Mouse (Mus musculus) brain, adult 2 months (tissue): ENCODE data around the gene Gm20721.
A peak's percentile ranks its signal among the peaks of the same experiment; 100 is the strongest.
"Not testable (repeated sequence)": the region's sequence is repeated elsewhere in the genome, so short reads cannot be mapped to it uniquely, and the experiment has no call there.

Experiments
- DNase-seq: peaks from one replicate; pipeline ENCODE4 v3.0.0; 2011; ENCODE audit warnings: low read depth, low spot score

Gene Gm20721

DNA sequence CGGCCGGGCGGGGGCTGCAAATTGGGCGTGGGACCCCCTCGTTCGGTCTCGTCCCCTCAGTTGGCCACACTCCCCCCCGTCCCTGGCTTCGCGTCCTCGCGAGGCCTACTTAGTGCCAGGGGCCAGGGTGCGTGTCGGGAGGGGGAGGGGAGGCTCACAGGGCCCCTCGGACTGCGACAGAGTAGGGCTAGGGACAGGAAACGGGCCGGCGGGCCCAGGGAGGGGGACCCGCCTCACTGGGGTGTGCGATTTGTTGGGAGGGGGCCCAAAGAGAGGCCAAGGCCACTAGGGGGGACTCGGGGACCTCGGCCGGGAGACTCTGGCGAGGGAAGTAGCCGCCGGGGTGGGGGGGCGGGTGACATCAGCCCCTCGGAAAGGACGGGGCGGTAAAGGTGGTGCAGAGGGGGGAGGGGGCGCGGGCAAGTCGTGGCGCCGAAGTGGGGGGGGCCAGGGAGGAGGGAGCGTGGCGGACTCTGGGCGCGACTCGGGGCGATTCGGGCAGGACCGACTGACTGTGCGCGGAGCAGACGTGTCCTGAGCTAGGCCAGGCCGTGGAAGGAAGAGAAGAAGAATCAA, 15.8 kb downstream of the Gm20721 start:
- DNase-seq: peak; percentile 69

DNA sequence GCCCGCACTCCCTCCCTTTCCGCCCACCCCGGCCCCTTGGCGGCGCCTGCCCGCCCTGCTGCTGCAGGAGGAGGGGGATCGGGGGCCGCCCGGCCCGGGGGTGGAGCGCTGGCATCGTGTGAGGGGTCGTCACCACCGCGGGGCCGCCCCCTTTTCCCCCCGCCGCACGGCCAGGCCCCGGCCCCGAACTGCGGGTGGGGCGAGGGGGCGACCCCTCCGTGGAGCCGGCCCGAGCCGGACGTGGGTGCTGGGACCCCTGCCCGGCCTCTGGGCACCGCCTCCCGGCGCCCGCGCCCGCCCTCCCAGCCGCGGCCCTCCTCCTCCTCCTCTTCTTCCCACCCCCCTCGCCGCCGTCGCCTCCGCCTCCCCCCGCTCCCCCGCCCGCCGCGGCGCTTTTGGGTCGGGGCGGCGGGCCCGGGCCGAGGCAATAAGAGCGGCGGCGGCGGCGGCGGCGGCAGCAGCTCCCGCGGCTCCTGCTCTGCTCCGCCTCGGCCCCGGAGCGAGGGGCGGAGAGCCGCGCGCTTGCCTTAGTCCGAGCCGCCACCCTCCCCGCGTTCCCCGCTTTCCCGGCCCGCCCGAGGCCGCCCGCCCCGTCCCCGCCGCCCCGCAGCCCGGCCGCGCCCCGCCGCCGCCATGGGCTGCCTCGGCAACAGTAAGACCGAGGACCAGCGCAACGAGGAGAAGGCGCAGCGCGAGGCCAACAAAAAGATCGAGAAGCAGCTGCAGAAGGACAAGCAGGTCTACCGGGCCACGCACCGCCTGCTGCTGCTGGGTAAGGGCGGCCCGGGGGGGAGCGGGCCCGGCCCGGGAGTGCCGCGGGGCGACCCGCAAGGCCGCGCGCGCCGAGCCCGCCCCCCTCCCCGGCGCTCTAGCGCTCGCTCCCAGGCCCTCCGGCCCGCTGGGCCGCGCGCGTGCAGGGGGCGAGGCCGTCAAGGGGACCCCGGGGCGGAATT, 16.6 kb downstream of the Gm20721 start:
- DNase-seq: peak; percentile 86

DNA sequence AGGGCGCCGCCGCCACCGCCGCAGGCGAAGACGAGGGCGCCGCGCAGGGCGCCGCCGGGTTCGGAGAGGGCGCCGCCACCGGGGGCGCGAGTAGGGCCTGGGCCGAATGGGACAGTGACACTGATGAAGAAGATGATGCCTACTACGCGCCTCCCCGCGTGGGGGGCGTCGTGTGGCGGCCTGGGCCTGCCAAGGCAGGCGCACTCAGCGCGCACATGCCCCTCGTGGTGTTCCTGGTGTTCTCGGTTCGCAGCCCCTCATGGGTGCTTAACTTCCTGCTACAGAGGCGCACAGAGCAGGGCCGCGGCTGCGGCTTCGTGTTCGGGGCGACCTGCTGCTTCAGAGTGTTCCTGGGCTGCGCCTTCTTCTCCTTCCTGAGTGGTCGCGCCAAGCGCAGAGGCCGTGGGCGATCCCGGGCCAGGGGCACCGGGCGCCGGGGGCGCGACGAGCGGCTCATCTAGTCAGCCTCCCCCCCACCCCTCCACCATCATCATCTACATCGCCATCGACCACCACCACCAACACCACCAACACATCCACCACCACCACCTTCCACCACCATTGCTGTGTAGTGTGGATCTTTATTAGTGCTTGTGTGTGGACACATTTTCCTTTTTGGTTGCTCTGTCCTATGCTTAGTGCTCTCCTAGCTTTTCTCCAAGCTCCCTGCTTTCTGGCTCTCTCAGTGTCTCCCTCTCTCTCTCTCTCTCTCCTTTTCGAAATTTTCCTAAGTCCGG, 17.4 kb downstream of the Gm20721 start:
- DNase-seq: no peak

DNA sequence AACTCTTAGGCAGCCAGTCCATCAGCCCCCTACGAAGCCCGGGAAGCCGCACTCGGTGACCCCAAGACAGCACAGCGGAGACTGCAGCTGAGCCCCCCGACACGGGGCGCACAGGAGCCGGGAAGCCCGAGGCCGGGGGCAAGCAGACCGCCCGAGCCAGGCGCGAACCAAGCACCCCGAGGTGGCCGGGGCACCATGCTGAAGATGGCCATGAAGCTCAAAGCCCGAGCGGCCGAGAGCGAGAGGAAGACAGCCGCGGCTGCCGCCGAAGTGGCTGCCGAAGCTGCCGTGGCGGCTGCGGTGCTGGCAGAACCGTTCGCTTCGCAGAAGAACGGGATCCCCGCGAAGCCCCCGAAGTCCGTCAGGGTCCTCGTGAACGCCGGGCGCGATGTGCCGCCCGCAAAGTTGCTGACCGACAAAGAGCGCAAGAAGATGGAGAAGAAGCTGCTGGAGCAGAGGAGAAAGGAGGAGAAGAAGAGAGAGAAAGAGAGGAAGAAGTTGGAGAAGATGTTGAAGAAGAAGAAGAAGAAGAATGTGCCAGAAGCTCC, 18.1 kb downstream of the Gm20721 start:
- DNase-seq: no peak

DNA sequence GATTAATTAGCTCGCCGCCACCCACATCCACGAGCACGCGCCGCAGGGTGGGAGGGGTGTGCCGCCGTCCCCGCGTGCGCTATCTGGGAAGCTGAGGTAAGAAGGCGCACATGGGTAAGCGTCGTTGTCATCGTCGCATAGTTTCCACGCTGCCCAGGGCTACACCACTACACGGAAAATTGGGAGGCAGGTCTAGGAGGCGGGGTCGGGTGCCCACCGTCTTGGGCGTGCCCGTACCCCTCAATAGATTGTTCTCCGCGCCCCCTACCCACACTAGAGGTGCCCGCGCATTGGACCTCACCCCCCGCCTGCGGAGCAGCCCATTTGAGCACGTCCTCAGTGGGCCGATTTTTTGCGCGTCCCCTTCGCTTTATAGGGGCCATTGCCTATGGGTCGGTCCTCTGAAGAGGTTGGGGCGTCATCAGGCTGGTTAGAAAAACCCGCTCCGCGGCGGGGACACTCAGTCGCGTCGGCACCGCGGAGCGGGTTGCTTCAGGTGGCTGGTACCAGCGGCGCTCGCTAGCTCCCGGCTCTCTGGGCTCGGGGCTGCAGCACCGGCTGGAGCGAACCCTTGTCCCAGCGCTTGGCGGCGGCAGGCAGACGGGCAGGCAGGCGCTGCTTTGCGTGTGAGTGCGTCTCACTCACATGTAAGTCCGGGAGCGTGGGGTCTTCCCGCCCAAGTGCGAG, 19.1 kb downstream of the Gm20721 start:
- DNase-seq: peak; percentile 96

DNA sequence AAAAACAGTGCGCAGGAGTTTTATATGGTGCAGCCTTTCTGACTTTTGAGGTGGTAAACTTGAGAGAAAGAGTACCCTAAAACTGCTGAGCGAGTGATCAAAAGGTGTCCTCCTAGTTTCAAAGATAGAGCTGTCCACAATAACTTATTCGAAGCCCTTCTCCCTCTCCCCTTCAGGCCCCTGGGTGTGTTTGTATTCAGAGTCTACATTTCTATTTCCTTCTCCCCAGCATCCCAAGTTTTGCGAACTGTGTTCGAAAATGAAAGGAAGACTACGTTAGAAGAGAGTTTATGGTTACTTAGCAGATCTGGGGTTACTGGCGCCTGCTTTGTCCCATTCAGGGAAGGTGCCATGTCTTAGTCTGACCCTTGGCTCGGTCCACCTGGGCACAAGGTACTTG, 20.0 kb downstream of the Gm20721 start:
- DNase-seq: no peak

DNA sequence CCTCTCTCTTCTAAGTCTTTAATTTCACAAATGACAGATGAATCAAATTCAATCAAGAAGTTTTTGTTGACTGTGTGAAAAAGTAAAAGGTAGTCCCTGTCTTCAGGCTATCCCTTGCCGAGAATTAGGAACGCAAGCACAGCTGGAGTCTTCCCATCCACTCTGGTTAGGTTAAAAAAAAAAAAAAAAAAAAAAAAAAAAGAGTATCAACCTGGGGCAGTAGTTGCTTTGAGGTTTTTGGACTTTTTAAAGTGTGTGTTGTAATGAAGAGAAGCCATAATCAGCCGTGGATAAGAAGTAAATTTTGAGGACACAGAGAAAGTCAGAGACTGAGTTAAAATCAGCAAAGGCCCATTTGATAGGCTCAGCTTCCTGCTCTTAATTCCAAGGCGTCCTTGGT, 20.5 kb downstream of the Gm20721 start:
- no peak for DNase-seq

DNA sequence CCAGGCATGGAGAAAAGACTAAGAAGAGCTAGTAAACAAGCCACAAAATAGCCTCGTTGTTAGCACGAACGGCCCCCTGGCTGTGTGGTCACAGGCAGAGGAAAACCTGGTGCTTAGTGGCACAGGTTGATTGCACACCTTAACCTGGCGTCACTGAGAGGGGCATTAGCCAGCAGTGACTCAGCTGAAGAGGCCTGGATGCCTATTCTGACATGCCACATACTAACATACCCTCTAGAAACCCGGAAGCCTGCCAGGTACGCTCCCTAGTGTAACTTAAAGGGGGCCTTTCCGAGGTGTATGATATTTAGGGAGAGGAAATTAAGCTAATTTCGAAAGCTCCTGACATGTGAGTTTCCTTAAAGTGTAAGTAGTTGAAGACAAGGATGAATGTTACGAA, 29.9 kb downstream of the Gm20721 start:
- DNase-seq: no peak

DNA sequence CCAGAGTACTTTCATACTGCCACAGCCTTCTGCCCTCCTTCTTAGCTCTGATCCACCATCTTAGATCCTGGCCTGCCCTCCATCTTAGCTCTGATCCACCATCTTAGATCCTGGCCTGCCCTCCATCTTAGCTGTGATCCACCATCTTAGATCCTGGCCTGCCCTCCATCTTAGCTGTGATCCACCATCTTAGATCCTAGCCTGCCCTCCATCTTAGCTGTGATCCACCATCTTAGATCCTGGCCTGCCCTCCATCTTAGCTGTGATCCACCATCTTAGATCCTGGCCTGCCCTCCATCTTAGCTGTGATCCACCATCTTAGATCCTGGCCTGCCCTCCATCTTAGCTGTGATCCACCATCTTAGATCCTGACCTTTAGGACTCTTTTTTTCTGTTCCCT, 31.1 kb downstream of the Gm20721 start:
- DNase-seq: not testable (repeated sequence)

DNA sequence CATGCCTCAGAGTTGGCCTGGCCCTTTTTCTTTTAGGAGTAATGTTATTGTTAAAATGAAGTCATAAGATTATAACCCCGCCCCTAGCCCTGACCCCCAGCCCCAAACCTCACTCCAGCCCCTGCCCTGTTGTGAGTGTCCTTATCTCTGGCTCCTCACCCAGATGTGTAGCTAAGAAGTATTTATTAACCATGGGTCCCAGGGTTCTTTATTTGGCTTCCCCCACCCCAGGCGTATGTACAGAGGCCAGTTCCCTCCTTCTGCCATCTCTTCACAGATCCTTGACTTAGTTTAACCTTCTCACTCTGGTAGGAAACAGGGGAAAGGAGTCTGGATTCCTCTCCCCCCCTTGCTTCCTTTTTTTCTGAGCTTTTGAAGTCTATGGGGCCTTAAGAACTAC, 33.9 kb downstream of the Gm20721 start:
- DNase-seq: no peak

DNA sequence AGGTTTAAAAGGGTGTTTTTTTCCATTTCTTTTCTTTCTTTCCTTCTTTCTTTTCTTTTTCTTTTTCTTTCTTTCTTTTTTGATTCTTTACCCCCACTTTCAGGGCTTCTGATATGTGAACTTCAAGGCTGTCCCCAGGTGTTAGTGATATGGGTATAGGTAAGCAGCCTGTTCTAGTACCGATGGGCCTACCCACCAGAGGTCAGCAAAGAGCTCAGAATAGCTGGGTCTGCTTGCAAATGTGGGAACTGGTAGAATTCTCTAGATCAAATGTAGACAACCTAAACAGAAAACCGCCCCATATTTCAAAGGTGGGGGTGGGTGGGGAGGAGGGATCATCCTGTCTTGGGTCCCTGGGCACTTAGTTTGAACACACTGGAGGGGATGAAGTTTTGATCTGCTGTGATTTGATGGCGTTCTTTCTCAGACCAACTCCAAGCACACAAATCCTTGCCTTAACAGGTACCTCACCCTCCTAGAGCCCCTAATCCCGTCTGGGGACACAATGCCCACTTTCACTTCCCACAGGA, 34.3 kb downstream of the Gm20721 start:
- DNase-seq: peak; percentile 88

DNA sequence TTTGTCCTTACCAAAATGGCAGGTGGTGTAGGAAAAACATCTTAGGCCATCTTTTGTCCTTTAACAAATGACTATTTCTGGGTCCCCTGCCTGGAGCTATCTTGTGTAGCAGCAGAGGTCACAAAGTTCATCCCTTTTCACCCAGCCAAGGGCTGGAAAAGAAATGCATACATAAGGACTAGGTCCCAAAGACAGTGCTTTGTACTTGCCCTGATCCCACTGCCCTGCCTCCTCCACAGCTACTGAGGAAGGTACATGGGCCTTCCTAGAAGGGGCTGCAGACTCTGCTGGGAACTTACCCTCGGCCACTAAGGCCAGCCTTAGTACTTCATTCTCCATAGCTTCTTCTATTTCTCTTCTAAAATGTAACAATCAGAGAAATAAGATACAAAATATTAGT, 34.9 kb downstream of the Gm20721 start:
- DNase-seq: no peak

DNA sequence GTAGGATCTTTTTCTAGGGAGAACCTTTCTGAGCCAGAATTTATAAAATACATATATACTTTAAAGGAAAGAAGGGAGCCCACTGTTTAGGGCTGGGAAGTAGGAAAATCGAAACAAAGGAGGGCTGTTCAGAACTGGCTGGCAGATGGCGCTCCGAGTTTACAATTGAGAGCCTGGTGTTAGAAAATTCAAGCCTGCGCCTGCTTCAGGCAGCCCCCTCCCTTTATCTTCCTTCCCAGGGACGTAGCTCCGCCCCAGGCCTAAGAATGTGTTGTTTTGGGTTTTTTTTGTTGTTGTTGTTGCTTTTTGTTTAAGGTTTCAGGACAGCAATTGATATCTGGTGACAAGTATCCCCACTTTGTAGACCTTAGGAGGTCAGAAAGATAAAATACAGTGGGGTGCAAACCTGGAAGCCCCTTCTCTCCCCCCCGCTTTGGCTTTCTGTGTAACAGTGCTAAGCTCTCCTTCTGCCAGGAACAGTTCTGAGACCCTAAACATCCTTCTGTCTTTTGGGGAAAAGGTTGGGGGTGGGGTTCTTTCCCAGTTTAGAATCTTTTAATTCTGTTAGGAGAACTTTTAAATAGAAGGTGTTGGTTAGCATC, 35.5 kb downstream of the Gm20721 start:
- DNase-seq: peak; percentile 67

DNA sequence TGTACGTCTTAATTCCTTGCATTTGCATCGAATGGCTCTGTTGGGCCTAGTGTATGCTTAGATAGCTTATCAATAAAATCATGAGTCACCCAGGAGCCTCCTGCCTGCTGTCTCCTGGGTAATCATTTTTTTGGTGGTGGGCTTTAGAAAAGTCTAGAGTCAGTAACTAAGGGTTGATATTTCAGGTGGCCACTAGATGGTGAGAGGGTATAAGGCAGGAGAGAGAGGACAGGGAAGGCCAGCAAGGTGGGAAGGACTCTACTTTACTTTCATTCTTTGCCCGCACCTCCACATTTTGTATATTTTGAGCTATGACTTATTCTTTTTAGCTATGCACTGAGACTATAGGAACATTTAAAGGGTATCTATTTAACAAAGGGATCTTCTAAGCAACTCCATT, 38.6 kb downstream of the Gm20721 start:
- DNase-seq: no peak

DNA sequence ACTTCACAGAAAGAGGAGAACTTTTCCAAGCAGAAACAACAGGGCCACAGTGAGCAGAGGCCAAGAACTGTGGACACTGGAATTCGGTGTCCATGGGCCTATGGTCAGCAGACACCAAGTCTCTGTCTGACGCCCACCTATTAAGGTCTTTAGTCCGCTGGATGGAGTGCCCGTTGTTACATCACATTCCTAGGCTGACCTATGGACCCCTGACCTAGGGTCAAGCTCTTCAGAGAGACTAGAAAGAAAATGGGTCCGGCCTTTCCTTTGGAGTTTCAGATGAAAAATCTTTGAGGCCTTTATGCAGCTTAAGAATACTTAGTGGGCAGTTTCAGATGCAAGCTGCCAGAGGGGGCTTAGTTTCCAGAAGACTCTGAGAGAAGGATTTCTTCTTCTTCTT, 40.9 kb downstream of the Gm20721 start:
- no peak for DNase-seq

DNA sequence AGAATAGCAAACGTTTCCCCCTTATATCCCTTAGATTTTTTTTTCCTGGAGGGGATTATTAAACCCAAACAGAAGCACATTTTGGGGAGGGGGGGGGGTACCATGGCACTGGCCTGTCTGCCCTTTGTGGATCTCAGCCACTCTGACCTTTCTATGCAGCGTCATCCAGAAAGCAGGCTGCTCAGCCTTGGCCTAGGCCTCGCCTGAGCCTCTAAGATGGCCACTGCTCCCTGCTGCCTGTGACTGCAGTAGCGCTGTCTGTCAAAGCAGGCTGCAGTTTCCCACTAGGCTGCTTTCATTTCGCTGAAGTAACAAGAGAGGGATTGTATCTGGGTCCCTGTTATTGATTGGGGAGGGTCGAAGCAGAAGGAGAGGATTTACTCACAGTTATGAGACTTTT, 44.0 kb downstream of the Gm20721 start:
- DNase-seq: no peak

DNA sequence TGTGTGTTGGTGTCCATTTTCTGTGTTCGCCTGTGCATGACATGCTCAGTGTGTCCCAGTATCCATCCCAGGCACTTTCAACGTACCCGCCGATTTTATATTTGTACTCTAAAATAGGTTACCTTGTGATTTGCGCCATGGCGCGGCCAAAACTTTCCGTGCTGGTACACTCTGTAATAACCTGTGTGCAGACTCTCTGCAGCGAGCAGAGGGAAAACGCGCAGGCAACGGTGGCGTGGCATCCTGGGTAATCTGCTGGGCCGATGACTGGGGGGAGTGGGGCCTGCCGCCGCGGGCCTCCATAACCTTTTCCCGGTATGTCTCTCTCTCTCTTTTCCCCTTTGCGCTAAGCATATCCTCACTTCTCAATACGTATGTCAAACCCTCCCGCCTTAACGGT, 45.8 kb downstream of the Gm20721 start:
- DNase-seq: no peak

DNA sequence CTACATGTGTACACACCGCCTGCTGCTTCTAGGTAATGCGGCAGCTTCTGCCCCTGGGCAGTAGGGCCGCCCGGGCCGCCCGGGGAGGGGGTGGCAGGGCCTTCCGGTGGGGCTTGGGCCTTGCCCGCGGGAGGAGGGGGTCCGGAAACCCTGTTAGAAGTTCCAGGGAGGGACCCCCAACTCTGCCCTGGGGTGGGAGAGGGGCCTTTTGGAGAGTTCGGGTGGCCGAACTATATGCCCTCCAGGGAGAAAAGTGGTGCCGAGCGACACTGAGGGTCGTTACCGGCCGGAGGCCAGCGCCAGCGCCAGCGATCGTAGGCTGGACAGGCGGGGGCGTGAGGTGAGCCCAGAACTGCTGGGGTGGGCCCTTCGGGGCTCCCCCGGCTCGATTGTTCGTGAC, 46.3 kb downstream of the Gm20721 start:
- no peak for DNase-seq

DNA sequence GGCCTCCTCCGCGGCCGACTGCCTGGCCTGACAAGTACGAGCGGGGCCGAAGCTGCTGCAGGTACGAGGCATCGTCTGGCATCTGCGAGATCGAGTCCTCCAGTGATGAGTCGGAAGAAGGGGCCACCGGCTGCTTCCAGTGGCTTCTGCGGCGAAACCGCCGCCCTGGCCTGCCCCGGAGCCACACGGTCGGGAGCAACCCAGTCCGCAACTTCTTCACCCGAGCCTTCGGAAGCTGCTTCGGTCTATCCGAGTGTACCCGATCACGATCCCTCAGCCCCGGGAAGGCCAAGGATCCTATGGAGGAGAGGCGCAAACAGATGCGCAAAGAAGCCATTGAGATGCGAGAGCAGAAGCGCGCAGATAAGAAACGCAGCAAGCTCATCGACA, 46.7 kb downstream of the Gm20721 start:
- no peak for DNase-seq

DNA sequence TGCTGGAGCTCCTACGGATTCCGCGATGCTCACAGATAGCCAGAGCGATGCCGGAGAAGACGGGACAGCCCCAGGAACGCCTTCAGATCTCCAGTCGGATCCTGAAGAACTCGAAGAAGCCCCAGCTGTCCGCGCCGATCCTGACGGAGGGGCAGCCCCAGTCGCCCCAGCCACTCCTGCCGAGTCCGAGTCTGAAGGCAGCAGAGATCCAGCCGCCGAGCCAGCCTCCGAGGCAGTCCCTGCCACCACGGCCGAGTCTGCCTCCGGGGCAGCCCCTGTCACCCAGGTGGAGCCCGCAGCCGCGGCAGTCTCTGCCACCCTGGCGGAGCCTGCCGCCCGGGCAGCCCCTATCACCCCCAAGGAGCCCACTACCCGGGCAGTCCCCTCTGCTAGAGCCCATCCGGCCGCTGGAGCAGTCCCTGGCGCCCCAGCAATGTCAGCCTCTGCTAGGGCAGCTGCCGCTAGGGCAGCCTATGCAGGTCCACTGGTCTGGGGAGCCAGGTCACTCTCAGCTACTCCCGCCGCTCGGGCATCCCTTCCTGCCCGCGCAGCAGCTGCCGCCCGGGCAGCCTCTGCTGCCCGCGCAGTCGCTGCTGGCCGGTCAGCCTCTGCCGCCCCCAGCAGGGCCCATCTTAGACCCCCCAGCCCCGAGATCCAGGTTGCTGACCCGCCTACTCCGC, 47.3 kb downstream of the Gm20721 start:
- DNase-seq: no peak
